Mouse (Mus musculus): Measurements from ENCODE around the gene Daam2.

GRCm38 (mm10) chr17:49450922-49451321, 113.2 kb downstream of the Daam2 start:
- TF ChIP-seq CTCF (IDR thresholded peaks at IDR 0.05; ENCODE audit: borderline replicate concordance, insufficient read depth, low read depth, low read length) (no peak), POLR2A (IDR thresholded peaks at IDR 0.05; ENCODE audit: borderline replicate concordance, insufficient read depth, low read length) (no peak)

Measured in cerebellum, adult 2 months (tissue).